Mouse (Mus musculus): ENCODE measurements around the gene Atg9b.

- TF ChIP-seq CTCF (IDR thresholded peaks at IDR 0.05) (no peak), EP300 (IDR thresholded peaks at IDR 0.05) (no peak)
Measured at GRCm38 (mm10) chr5:24401969-24402368, 10.0 kb upstream of the Atg9b start.

Measured in lung, postnatal 0 days (tissue).